Mouse (Mus musculus) frontal cortex, adult 2 months (tissue): ENCODE measurements at regions not wholly inside any gene's neighbourhood (a gene's known extent, or its start where the extent isn't known, plus 50 kb on each side); places are given as distances from the start of the nearest gene placed in this dataset.

Source experiments
- DNase-seq, 2 experiments: peaks; one replicate each; pipeline ENCODE4 v3.0.0; 2022; ENCODE audit warnings: low spot score in 1 of 2; ENCODE audit errors: extremely low spot score in 1 of 2

- peak in 1 of 2 experiments; percentile 27 for DNase-seq
These were observed 179.5 kb upstream of the Sox2 start for GRCm38 (mm10) chr3:34470721-34471120.

- DNase-seq: no peak
These were observed 180.3 kb upstream of the Sox2 start for GRCm38 (mm10) chr3:34469946-34470345.

GRCm38 (mm10) chr3:34466312-34466711, 183.9 kb upstream of the Sox2 start:
- DNase-seq: no peak

GRCm38 (mm10) chr3:34465040-34465831, 185.0 kb upstream of the Sox2 start:
- no peak for DNase-seq

GRCm38 (mm10) chr3:34458766-34459165, 191.4 kb upstream of the Sox2 start:
- DNase-seq: no peak

GRCm38 (mm10) chr3:34457821-34458220, 192.4 kb upstream of the Sox2 start:
- no peak for DNase-seq

GRCm38 (mm10) chr3:34456488-34457433, 193.4 kb upstream of the Sox2 start:
- peak in 1 of 2 experiments; percentile 56 for DNase-seq

- no peak for DNase-seq
These were observed 196.1 kb upstream of the Sox2 start for GRCm38 (mm10) chr3:34454026-34454624.

GRCm38 (mm10) chr3:34445354-34445753, 204.9 kb upstream of the Sox2 start:
- DNase-seq: peak; percentile 57 to 63

- DNase-seq: no peak
These were observed 205.4 kb upstream of the Sox2 start for GRCm38 (mm10) chr3:34444802-34445201.

GRCm38 (mm10) chr3:34443731-34444628, 206.2 kb upstream of the Sox2 start:
- peak; percentile 72 to 77 for DNase-seq

- no peak for DNase-seq
These were observed 206.9 kb upstream of the Sox2 start for GRCm38 (mm10) chr3:34443307-34443706.

GRCm38 (mm10) chr3:34441792-34442191, 208.4 kb upstream of the Sox2 start:
- DNase-seq: no peak

- DNase-seq: peak; percentile 52 to 67
These were observed 208.9 kb upstream of the Sox2 start for GRCm38 (mm10) chr3:34441266-34441665.

GRCm38 (mm10) chr3:34434901-34435300, 215.3 kb upstream of the Sox2 start:
- no peak for DNase-seq

GRCm38 (mm10) chr3:34427967-34428366, 222.2 kb upstream of the Sox2 start:
- no peak for DNase-seq

GRCm38 (mm10) chr3:34427495-34427894, 222.7 kb upstream of the Sox2 start:
- DNase-seq: no peak

GRCm38 (mm10) chr3:34426955-34427354, 223.2 kb upstream of the Sox2 start:
- DNase-seq: no peak

- no peak for DNase-seq
These were observed 238.3 kb upstream of the Sox2 start for GRCm38 (mm10) chr3:34411915-34412306.
